Mouse (Mus musculus) limb, embryonic 14.5 days (tissue): ENCODE measurements around the gene Pla1a. TPM values are rescaled to one million over a fixed set of nuclear protein-coding genes. Genes with fewer than 3 reads are reported as not detected.

Experiments used
- ATAC-seq: fragments of 200-750 bp; cut with Nextera tagmentation; 2 replicates; pipeline ENCODE4 v1.8.0; 2017; ENCODE audit warnings: low read depth, moderate number of reproducible peaks, moderate TSS enrichment; ENCODE audit not compliant: low FRiP score
- DNase-seq: peaks from one replicate; pipeline ENCODE4 v3.0.0-alpha.2; 2015; ENCODE audit warnings: low spot score
- H3K27ac ChIP-seq: fragments of 300-500 bp; sonication (generic); replicated peaks from 2 replicates; pipeline ENCODE4 v1.5.1; 2014; ENCODE audit warnings: low read depth, mild to moderate bottlenecking, low read length, moderate library complexity, mixed read lengths
- H3K27me3 ChIP-seq: fragments of 300-500 bp; sonication (generic); 2 replicates; pipeline ENCODE4 v1.6.1; 2014; ENCODE audit warnings: low read length, mixed read lengths; ENCODE audit not compliant: control insufficient read depth, insufficient read depth
- H3K36me3 ChIP-seq: fragments of 300-500 bp; sonication (generic); 2 replicates; pipeline ENCODE4 v1.6.1; 2014; ENCODE audit warnings: mild to moderate bottlenecking, low read length, moderate library complexity, mixed read lengths; ENCODE audit not compliant: control insufficient read depth, insufficient read depth
- H3K4me1 ChIP-seq: fragments of 300-500 bp; sonication (generic); 2 replicates; pipeline ENCODE4 v1.6.1; 2014; ENCODE audit warnings: antibody characterized with exemption, low read length, mixed read lengths; ENCODE audit not compliant: control insufficient read depth, insufficient read depth
- H3K4me2 ChIP-seq: fragments of 300-500 bp; sonication (generic); replicated peaks from 2 replicates; pipeline ENCODE4 v1.6.1; 2014; ENCODE audit warnings: low read depth, mild to moderate bottlenecking, low read length, moderate library complexity; ENCODE audit not compliant: severe bottlenecking
- H3K4me3 ChIP-seq: fragments of 300-500 bp; sonication (generic); replicated peaks from 2 replicates; pipeline ENCODE4 v1.5.1; 2014; ENCODE audit warnings: low read length
- H3K9ac ChIP-seq: fragments of 300-500 bp; sonication (generic); 2 replicates; pipeline ENCODE4 v1.6.1; 2014; ENCODE audit warnings: mild to moderate bottlenecking, low read depth, low read length, moderate library complexity; ENCODE audit not compliant: severe bottlenecking
- H3K9me3 ChIP-seq: fragments of 300-500 bp; sonication (generic); 2 replicates; pipeline ENCODE4 v1.6.1; 2016; ENCODE audit warnings: low read length; ENCODE audit not compliant: control insufficient read depth
- POLR2A ChIP-seq: fragments of 200-500 bp; IDR thresholded peaks from 2 replicates; pipeline ENCODE4 v1.8.0; 2012; ENCODE audit warnings: inconsistent platforms, mild to moderate bottlenecking, moderate library complexity, borderline replicate concordance; ENCODE audit not compliant: insufficient read depth, insufficient read length; ENCODE audit errors: extremely low read depth
- WGBS: fragments of 180-500 bp; shearing (Covaris S2); extraction: QIAGEN DNeasy Blood & Tissue Kit; methylation state at CpG from one replicate; pipeline ENCODE4 v1.1.7; 2014; 5-methylcytosine and 5-hydroxymethylcytosine counted together
- polyA plus RNA-seq, 2 experiments: library from polyadenylated mRNA; depleted of rRNA in 1 of 2; stranded (reverse) in 1 of 2; unstranded in 1 of 2; fragments of >200 nt; fragmentation: Nextera tagmentation in 1 of 2; extraction: Ambion mirVana in 1 of 2; gene quantifications; 2 replicates each; pipeline versions ENCODE4 v1.2.1 to v1.2.3; 2012 to 2014

The Pla1a gene
- polyA plus RNA-seq, 2 experiments, result 0.36 to 0.85 TPM

DNA sequence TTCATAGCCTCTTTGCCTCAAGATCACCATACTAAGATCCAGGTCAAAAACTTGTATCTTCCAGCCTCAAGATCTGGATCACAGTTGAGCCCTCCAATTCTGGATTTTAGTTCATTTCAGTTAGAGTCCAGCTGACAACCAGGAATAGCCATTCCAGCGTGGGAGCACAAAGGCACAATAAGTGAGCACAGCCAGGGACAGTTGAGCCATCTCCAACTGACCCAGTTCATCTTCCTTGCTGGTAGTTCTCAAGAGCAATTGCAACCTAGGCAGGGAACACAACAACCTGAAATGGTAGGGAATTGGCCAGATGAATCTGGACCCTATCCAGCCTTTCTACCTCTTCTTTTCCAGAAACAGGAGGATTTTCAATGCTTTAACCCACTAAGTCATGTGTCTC lies 6.2 kb upstream of the Pla1a start:
- 84% methylated on average over 1 of the region's 1 CpGs for WGBS
- H3K9me3 ChIP-seq, result no peaks in the 10 kb centered on the region
- no peak overlapping the region for H3K4me2 ChIP-seq
- no peak for ATAC-seq
- H3K4me1 ChIP-seq, result no peaks in the 10 kb centered on the region
- H3K27ac ChIP-seq, result no peak overlapping the region
- DNase-seq, result no peak
- no peak overlapping the region for H3K4me3 ChIP-seq
- no peaks in the 10 kb centered on the region for H3K27me3 ChIP-seq
- H3K9ac ChIP-seq, result no peak overlapping the region
- no peak for TF ChIP-seq POLR2A
- peaks cover 11% of the 10 kb centered on the region for H3K36me3 ChIP-seq

DNA sequence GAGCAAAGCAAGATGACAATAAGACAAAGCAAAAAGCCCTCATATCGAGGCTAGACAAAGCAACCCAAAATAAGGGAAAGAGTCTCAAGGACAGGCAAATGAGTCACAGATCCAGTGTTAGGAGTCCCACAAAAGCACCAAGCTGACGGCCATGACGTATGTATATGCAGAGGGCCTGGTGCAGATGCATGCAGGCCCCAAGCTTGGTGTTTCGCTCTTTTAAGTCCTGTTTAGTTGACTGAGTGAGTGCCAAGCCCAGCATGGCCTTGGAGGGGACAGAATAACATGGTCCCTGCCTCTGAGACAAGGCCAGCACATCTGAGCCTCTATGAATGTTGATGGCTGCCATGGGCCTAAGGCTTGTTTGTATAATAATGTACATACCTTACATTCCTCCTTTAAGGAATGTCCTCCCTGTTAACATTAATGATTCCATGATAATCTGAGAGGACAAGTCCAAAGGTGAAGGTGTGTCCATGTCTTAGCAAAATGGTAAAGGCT lies 1.4 kb upstream of the Pla1a start:
- no peak for ATAC-seq
- Histone ChIP-seq H3K4me1 (no peaks in the 10 kb centered on the region), H3K36me3 (no peaks in the 10 kb centered on the region), H3K4me3 (no peak overlapping the region), H3K27me3 (no peaks in the 10 kb centered on the region), H3K9ac (no peak overlapping the region), H3K9me3 (no peaks in the 10 kb centered on the region), H3K27ac (no peak overlapping the region), H3K4me2 (no peak overlapping the region)
- DNase-seq, result no peak
- WGBS, result 91% methylated on average over 4 of the region's 4 CpGs
- TF ChIP-seq POLR2A, result no peak

DNA sequence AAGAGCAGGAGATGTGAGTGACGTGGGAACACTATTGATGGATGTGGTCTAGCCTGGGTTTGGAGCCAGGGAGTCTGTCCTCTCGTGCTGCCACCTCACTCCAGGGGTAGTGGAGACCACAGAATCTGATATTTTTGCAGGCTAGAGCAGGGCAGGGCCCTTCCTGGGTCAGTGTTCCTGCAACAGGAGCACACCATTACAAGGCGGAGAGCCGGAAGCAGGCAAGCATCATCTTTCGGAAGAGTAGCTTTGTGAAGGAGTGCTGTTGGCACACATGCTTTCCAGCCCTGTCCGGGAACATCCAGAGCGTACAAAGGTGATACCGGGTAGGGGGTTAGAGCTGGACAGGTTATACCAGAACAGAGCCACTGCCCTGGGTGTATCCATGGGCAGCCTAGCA lies 569 bp upstream of the Pla1a start:
- DNase-seq, result no peak
- no peak for ATAC-seq
- Histone ChIP-seq H3K4me2 (no peak overlapping the region), H3K9me3 (no peaks in the 10 kb centered on the region), H3K27me3 (no peaks in the 10 kb centered on the region), H3K4me3 (no peak overlapping the region), H3K4me1 (no peaks in the 10 kb centered on the region), H3K27ac (no peak overlapping the region), H3K36me3 (no peaks in the 10 kb centered on the region), H3K9ac (no peak overlapping the region)
- 83% methylated on average over 8 of the region's 8 CpGs for WGBS
- no peak for TF ChIP-seq POLR2A

DNA sequence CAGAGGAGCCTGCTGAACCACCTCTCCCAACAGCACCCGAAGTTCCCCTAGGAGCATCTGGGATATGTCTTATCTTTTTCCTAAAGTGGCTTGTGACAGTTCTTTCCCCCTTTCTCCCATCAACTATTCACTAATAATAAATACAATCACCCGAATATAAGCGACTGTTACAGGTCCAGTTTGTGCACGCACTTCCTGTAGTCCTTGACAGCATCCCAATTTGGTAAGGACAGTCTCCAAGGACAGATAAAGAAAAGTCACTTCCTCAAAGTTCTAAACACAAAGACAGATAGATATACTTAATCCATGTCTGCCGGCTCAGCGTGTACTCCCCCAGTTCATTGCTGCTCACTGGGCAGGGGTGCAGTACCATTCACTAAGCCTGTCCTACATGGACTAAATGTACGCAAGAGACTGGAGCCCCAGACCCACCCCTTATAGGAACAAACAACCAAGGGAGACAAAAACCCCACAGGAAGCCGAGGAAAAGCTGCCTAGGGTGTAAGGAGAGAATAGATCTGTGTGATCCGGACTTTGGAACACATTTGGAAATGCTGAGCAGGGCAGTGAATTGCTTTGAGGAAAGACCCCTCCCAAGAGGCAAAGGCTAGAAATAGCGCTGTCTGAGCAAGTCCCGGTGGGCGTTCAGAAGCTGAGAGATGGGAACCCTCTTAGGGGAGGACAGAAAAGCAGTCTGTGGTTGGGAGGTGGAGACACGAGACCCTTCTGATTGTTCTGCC lies 1.3 kb downstream of the Pla1a start:
- Histone ChIP-seq H3K36me3 (no peaks in the 10 kb centered on the region), H3K9ac (no peak overlapping the region), H3K27me3 (no peaks in the 10 kb centered on the region), H3K4me3 (no peak overlapping the region), H3K9me3 (no peaks in the 10 kb centered on the region), H3K4me2 (no peak overlapping the region), H3K4me1 (no peaks in the 10 kb centered on the region), H3K27ac (no peak overlapping the region)
- DNase-seq, result no peak
- ATAC-seq, result no peak
- no peak for TF ChIP-seq POLR2A
- 75% methylated on average over 13 of the region's 13 CpGs for WGBS

DNA sequence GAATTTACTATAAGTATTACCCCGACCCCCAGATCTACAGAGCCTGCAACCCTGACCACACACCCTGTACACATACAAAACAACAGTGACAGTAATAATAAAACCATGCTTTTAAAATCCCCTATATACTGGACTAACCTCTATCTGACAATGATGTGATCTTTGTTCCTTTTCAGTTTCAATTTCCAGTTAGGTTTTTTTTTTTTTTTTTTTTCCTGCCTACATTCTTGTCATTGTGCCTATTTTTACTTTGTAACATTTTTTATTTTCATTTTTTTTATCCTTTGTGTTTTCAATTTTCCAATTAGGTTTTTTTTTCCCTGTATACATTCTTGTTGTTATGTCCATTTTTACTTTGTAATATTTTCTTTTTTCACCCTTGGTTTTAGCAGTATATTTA lies 7.1 kb downstream of the Pla1a start:
- H3K9me3 ChIP-seq, result no peaks in the 10 kb centered on the region
- no peak overlapping the region for H3K27ac ChIP-seq
- H3K4me2 ChIP-seq, result no peak overlapping the region
- H3K4me3 ChIP-seq, result no peak overlapping the region
- no peak overlapping the region for H3K9ac ChIP-seq
- WGBS, result 90% methylated on average over 1 of the region's 1 CpGs
- DNase-seq (no peak), ATAC-seq (no peak)
- no peaks in the 10 kb centered on the region for H3K4me1 ChIP-seq
- no peaks in the 10 kb centered on the region for H3K27me3 ChIP-seq
- no peaks in the 10 kb centered on the region for H3K36me3 ChIP-seq
- no peak for TF ChIP-seq POLR2A

DNA sequence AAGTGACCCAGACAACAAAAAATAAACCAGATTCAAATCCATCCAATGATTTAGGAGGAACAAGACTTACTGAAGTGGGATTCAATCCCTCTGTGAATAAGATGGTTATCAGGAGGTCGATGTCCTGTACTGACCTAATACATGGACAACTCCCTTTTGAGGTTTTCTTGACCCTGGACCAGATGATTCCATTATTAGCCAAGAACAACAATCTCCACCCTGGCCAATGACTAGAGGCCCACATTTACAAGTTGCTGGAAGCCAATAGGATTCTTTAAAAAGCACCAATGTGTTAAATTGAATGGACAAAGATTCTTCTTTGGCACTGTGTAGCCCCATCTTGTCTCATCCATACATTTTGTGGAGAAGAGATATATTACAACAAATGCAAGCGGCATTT lies 7.6 kb downstream of the Pla1a start:
- Histone ChIP-seq H3K4me1 (no peaks in the 10 kb centered on the region), H3K9ac (no peak overlapping the region), H3K4me3 (no peak overlapping the region), H3K27me3 (no peaks in the 10 kb centered on the region), H3K27ac (no peak overlapping the region), H3K36me3 (no peaks in the 10 kb centered on the region), H3K9me3 (no peaks in the 10 kb centered on the region), H3K4me2 (no peak overlapping the region)
- ATAC-seq (no peak), DNase-seq (no peak)
- 82% methylated on average over 2 of the region's 2 CpGs for WGBS
- TF ChIP-seq POLR2A, result no peak
